Mouse (Mus musculus): ENCODE data around the gene Sfmbt2.

DNA sequence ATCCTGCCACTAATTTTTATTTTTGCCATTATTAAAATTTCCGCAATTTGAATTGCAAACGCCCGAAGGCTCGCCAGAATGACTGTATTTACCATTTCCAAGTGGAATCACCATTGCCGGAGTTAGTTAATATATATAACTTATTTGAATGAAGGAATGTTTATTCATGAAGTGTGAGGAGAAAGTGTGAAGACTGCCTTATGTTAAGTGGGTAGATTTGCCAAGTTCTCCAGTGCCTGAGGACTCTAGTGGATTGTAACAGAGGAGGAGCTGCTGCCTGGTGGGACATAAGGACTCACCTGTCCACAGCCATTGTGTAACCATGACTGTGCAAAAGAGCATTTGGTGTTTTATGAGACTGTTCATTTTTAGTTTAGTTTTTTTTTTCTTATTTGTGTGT lies 39.8 kb downstream of the Sfmbt2 start:
- no peak for TF ChIP-seq POLR2A (IDR thresholded peaks at IDR 0.05; ENCODE audit: low read depth, low read length)
- no peak for TF ChIP-seq CTCF (IDR thresholded peaks at IDR 0.05; ENCODE audit: borderline replicate concordance, insufficient read depth, low read length)
